Mouse (Mus musculus): Measurements from ENCODE around the gene Fgd3.

Gene Fgd3

GRCm38 (mm10) chr13:49320040-49320439 is at the start of gene Fgd3:
TSS of gene Fgd3 (minus strand) at chr13:49320311.
- no peak for DNase-seq (ENCODE audit: low spot score)

- DNase-seq (ENCODE audit: low spot score), result no peak
Measured at GRCm38 (mm10) chr13:49369404-49369803, 49.3 kb upstream of the Fgd3 start.

- DNase-seq (ENCODE audit: low spot score), result no peak
Measured at GRCm38 (mm10) chr13:49367657-49368440, 47.7 kb upstream of the Fgd3 start.

GRCm38 (mm10) chr13:49364716-49365115 is 44.6 kb upstream of the Fgd3 start:
- DNase-seq (ENCODE audit: low spot score), result no peak

GRCm38 (mm10) chr13:49362804-49363203 is 42.7 kb upstream of the Fgd3 start:
- DNase-seq (ENCODE audit: low spot score), result no peak

GRCm38 (mm10) chr13:49362364-49362763 is 42.3 kb upstream of the Fgd3 start:
- no peak for DNase-seq (ENCODE audit: low spot score)

GRCm38 (mm10) chr13:49360906-49361406 is 40.8 kb upstream of the Fgd3 start:
- DNase-seq (ENCODE audit: low spot score), result no peak

- DNase-seq (ENCODE audit: low spot score), result no peak
Measured at GRCm38 (mm10) chr13:49358184-49358583, 38.1 kb upstream of the Fgd3 start.

GRCm38 (mm10) chr13:49357367-49358026 is 37.4 kb upstream of the Fgd3 start:
- no peak for DNase-seq (ENCODE audit: low spot score)

- no peak for DNase-seq (ENCODE audit: low spot score)
Measured at GRCm38 (mm10) chr13:49356090-49356489, 36.0 kb upstream of the Fgd3 start.

GRCm38 (mm10) chr13:49355461-49356061 is 35.5 kb upstream of the Fgd3 start:
- DNase-seq (ENCODE audit: low spot score), result no peak

GRCm38 (mm10) chr13:49353991-49354507 is 33.9 kb upstream of the Fgd3 start:
- no peak for DNase-seq (ENCODE audit: low spot score)

GRCm38 (mm10) chr13:49353422-49353821 is 33.3 kb upstream of the Fgd3 start:
- no peak for DNase-seq (ENCODE audit: low spot score)

GRCm38 (mm10) chr13:49352581-49353159 is 32.6 kb upstream of the Fgd3 start:
- DNase-seq (ENCODE audit: low spot score), result no peak

GRCm38 (mm10) chr13:49349836-49350505 is 29.9 kb upstream of the Fgd3 start:
- no peak for DNase-seq (ENCODE audit: low spot score)

GRCm38 (mm10) chr13:49349335-49349734 is 29.2 kb upstream of the Fgd3 start:
- no peak for DNase-seq (ENCODE audit: low spot score)

GRCm38 (mm10) chr13:49348522-49348921 is 28.4 kb upstream of the Fgd3 start:
- no peak for DNase-seq (ENCODE audit: low spot score)

- DNase-seq (ENCODE audit: low spot score), result no peak
Measured at GRCm38 (mm10) chr13:49345476-49345875, 25.4 kb upstream of the Fgd3 start.

- no peak for DNase-seq (ENCODE audit: low spot score)
Measured at GRCm38 (mm10) chr13:49344567-49344966, 24.5 kb upstream of the Fgd3 start.

GRCm38 (mm10) chr13:49342723-49343100 is 22.6 kb upstream of the Fgd3 start:
- no peak for DNase-seq (ENCODE audit: low spot score)

- DNase-seq (ENCODE audit: low spot score), result no peak
Measured at GRCm38 (mm10) chr13:49341831-49342722, 22.0 kb upstream of the Fgd3 start.

Measured in T-cell, adult 2 months (primary cell).